Mouse (Mus musculus): ENCODE data around the gene Adam21. TPM values are rescaled to one million over a fixed set of nuclear protein-coding genes. Genes with fewer than 3 reads are reported as not detected.
"Not testable (repeated sequence)": the region's sequence is repeated elsewhere in the genome, so short reads cannot be mapped to it uniquely, and the experiment has no call there.

Adam21 gene
- polyA plus RNA-seq, 1 experiment from 2014 or later = 0.18 TPM

DNA sequence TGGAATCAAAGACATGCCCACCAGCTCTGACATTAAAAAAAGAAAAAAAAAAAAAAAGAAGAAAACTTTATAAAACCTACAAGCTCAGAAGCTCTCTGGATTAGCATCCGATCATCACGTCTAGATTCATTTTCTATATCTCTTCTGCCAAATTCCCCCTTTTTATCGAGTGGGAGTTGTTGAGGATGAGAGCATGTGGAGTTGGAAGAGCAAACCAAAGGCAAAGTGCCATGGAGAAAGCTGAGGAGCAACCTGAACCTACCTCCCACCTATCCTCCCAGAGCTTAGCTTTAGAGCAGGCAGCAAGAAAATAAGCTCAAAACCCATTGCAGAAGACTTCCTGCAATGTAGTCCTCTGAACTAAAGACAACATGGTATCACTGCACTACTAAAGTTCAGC, 4.1 kb downstream of the Adam21 start:
- Histone ChIP-seq H3K9ac (ENCODE audit: low read length) (no peak overlapping the region), H3K4me3 (ENCODE audit: low read depth, low read length) (no peak overlapping the region), H3K36me3 (ENCODE audit: control insufficient read depth, insufficient read depth, low read length) (no peaks in the 10 kb centered on the region), H3K4me2 (ENCODE audit: low read length) (no peak overlapping the region), H3K27me3 (replicated peaks; ENCODE audit: control insufficient read depth, insufficient read depth, low read length) (no peaks in the 10 kb centered on the region), H3K27ac (ENCODE audit: low read depth) (no peak overlapping the region), H3K9me3 (ENCODE audit: control insufficient read depth, low read length) (no peaks in the 10 kb centered on the region), H3K4me1 (replicated peaks; ENCODE audit: control insufficient read depth, insufficient read depth, low read length) (no peaks in the 10 kb centered on the region)
- 98% methylated on average over 3 of the region's 3 CpGs for WGBS
- no peak for ATAC-seq (replicated peaks; ENCODE audit: low FRiP score, low TSS enrichment, low read depth)
- DNase-seq (ENCODE audit: low spot score) = no peak

- no peaks in the 10 kb centered on the region for H3K4me1 ChIP-seq (replicated peaks; ENCODE audit: control insufficient read depth, insufficient read depth, low read length)
- H3K4me3 ChIP-seq (ENCODE audit: low read depth, low read length) = no peak overlapping the region
- no peak overlapping the region for H3K9ac ChIP-seq (ENCODE audit: low read length)
- DNase-seq (ENCODE audit: low spot score) (no peak), ATAC-seq (replicated peaks; ENCODE audit: low FRiP score, low TSS enrichment, low read depth) (no peak)
- 82% methylated on average over 3 of the region's 3 CpGs for WGBS
- H3K4me2 ChIP-seq (ENCODE audit: low read length) = no peak overlapping the region
- no peaks in the 10 kb centered on the region for H3K27me3 ChIP-seq (replicated peaks; ENCODE audit: control insufficient read depth, insufficient read depth, low read length)
- H3K27ac ChIP-seq (ENCODE audit: low read depth) = no peak overlapping the region
- no peaks in the 10 kb centered on the region for H3K36me3 ChIP-seq (ENCODE audit: control insufficient read depth, insufficient read depth, low read length)
- H3K9me3 ChIP-seq (ENCODE audit: control insufficient read depth, low read length) = no peaks in the 10 kb centered on the region
Measured at GRCm38 (mm10) chr12:81549286-81549685, 19.0 kb downstream of the Adam21 start.

- WGBS = 73% methylated on average over 4 of the region's 4 CpGs
- no peak overlapping the region for H3K4me3 ChIP-seq (ENCODE audit: low read depth, low read length)
- no peaks in the 10 kb centered on the region for H3K36me3 ChIP-seq (ENCODE audit: control insufficient read depth, insufficient read depth, low read length)
- DNase-seq (ENCODE audit: low spot score) (no peak), ATAC-seq (replicated peaks; ENCODE audit: low FRiP score, low TSS enrichment, low read depth) (no peak)
- H3K27me3 ChIP-seq (replicated peaks; ENCODE audit: control insufficient read depth, insufficient read depth, low read length) = no peaks in the 10 kb centered on the region
- no peaks in the 10 kb centered on the region for H3K4me1 ChIP-seq (replicated peaks; ENCODE audit: control insufficient read depth, insufficient read depth, low read length)
- H3K27ac ChIP-seq (ENCODE audit: low read depth) = no peak overlapping the region
- H3K4me2 ChIP-seq (ENCODE audit: low read length) = no peak overlapping the region
- H3K9me3 ChIP-seq (ENCODE audit: control insufficient read depth, low read length) = no peaks in the 10 kb centered on the region
- no peak overlapping the region for H3K9ac ChIP-seq (ENCODE audit: low read length)
Measured at GRCm38 (mm10) chr12:81547163-81547562, 21.1 kb downstream of the Adam21 start.

DNA sequence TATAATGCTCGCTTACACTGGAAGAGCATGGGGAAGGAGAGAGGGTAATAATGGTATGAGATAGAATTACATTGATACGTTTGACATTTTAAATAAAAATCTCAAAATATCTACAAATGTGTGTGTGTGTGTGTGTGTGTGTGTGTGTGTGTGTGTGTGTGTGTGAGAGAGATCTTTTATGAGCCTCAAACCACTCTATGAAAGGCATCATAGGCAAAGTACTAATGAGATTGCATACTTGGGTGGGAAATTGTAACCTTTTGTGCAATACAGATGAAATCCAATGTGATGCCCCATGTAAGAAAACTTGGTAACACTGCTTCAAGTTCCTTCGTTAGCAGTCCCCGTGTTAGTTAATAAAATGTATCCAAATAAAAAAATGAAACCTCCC, 35.2 kb downstream of the Adam21 start:
- 31% methylated on average over 4 of the region's 4 CpGs for WGBS

GRCm38 (mm10) chr12:81532316-81533028, 35.8 kb downstream of the Adam21 start, which contains the start of the genes Gm20498 and Synj2bp:
Gene Gm20498, minus strand, starts transcription at chr12:81532905.
Gene Synj2bp, minus strand, starts transcription at chr12:81532911.
- Histone ChIP-seq H3K27ac (ENCODE audit: low read depth) (peak within 1 kb of the TSS; percentile 75), H3K4me3 (ENCODE audit: low read depth, low read length) (peak within 1 kb of the TSS; percentile 90), H3K9ac (ENCODE audit: low read length) (peak within 1 kb of the TSS; percentile 78), H3K36me3 (ENCODE audit: control insufficient read depth, insufficient read depth, low read length) (no peaks in the 10 kb centered on the region), H3K9me3 (ENCODE audit: control insufficient read depth, low read length) (no peaks in the 10 kb centered on the region), H3K27me3 (replicated peaks; ENCODE audit: control insufficient read depth, insufficient read depth, low read length) (no peaks in the 10 kb centered on the region), H3K4me2 (ENCODE audit: low read length) (peak within 1 kb of the TSS; percentile 67), H3K4me1 (replicated peaks; ENCODE audit: control insufficient read depth, insufficient read depth, low read length) (peaks cover 5% of the 10 kb centered on the region; the same call in 1 of the 2 replicates)
- ATAC-seq (replicated peaks; ENCODE audit: low FRiP score, low TSS enrichment, low read depth) = peak; percentile 91
- peak; percentile 91 for DNase-seq (ENCODE audit: low spot score)
- under 1% methylated on average over 46 of the region's 46 CpGs for WGBS

More for the DNA sequence above, 35.2 kb downstream of the Adam21 start:
- no peak for DNase-seq (ENCODE audit: low spot score)
- peak overlapping the region; percentile 78 for H3K9ac ChIP-seq (ENCODE audit: low read length)
- no peaks in the 10 kb centered on the region for H3K9me3 ChIP-seq (ENCODE audit: control insufficient read depth, low read length)
- H3K27me3 ChIP-seq (replicated peaks; ENCODE audit: control insufficient read depth, insufficient read depth, low read length) = no peaks in the 10 kb centered on the region
- H3K4me1 ChIP-seq (replicated peaks; ENCODE audit: control insufficient read depth, insufficient read depth, low read length) = peaks cover 5% of the 10 kb centered on the region; the same call in 1 of the 2 replicates
- no peaks in the 10 kb centered on the region for H3K36me3 ChIP-seq (ENCODE audit: control insufficient read depth, insufficient read depth, low read length)
- H3K27ac ChIP-seq (ENCODE audit: low read depth) = peak overlapping the region; percentile 75
- no peak for ATAC-seq (replicated peaks; ENCODE audit: low FRiP score, low TSS enrichment, low read depth)
- H3K4me2 ChIP-seq (ENCODE audit: low read length) = peak overlapping the region; percentile 67
- H3K4me3 ChIP-seq (ENCODE audit: low read depth, low read length) = peak overlapping the region; percentile 90

- H3K27ac ChIP-seq (ENCODE audit: low read depth); H3K4me3 ChIP-seq (ENCODE audit: low read depth, low read length); H3K4me2 ChIP-seq (ENCODE audit: low read length); H3K9ac ChIP-seq (ENCODE audit: low read length); DNase-seq (ENCODE audit: low spot score); H3K27me3 ChIP-seq (replicated peaks; ENCODE audit: control insufficient read depth, insufficient read depth, low read length); H3K36me3 ChIP-seq (ENCODE audit: control insufficient read depth, insufficient read depth, low read length); H3K9me3 ChIP-seq (ENCODE audit: control insufficient read depth, low read length); ATAC-seq (replicated peaks; ENCODE audit: low FRiP score, low TSS enrichment, low read depth); H3K4me1 ChIP-seq (replicated peaks; ENCODE audit: control insufficient read depth, insufficient read depth, low read length): not testable (repeated sequence)
- WGBS = 76% methylated on average over 8 of the region's 8 CpGs
Measured at GRCm38 (mm10) chr12:81530587-81530986, 37.7 kb downstream of the Adam21 start.

Other genes with a start within 250 kb of the Adam21 start
- 0.55 and 0.85 TPM in 2 replicates for gene Slc8a3, start 235.3 kb downstream of the Adam21 start, polyA plus RNA-seq (2014; fragmentation: Nextera tagmentation; extraction: Ambion mirVana)
- gene Gm4787, start 189.0 kb downstream of the Adam21 start, polyA plus RNA-seq (2014; fragmentation: Nextera tagmentation; extraction: Ambion mirVana) = 0.34 and 0.56 TPM in 2 replicates
- gene Adam4, start 146.5 kb downstream of the Adam21 start, polyA plus RNA-seq (2014; fragmentation: Nextera tagmentation; extraction: Ambion mirVana) = 0.73 and 0.91 TPM in 2 replicates
- 132 and 147 TPM in 2 replicates for gene Cox16, start 83.3 kb downstream of the Adam21 start, polyA plus RNA-seq (2014; fragmentation: Nextera tagmentation; extraction: Ambion mirVana)
- gene Gm20498, start 35.6 kb downstream of the Adam21 start, polyA plus RNA-seq (2014; fragmentation: Nextera tagmentation; extraction: Ambion mirVana) = 27.3 and 30.5 TPM in 2 replicates
- 35.5 and 39.7 TPM in 2 replicates for gene Synj2bp, start 35.6 kb downstream of the Adam21 start, polyA plus RNA-seq (2014; fragmentation: Nextera tagmentation; extraction: Ambion mirVana)
- 70.0 and 73.2 TPM in 2 replicates for gene Med6, start 26.5 kb upstream of the Adam21 start, polyA plus RNA-seq (2014; fragmentation: Nextera tagmentation; extraction: Ambion mirVana)
- gene Ttc9, start 62.8 kb upstream of the Adam21 start, polyA plus RNA-seq (2014; fragmentation: Nextera tagmentation; extraction: Ambion mirVana) = 1.3 and 1.4 TPM in 2 replicates
- 1.5 and 2.4 TPM in 2 replicates for gene Map3k9, start 212.7 kb upstream of the Adam21 start, polyA plus RNA-seq (2014; fragmentation: Nextera tagmentation; extraction: Ambion mirVana)